Mouse (Mus musculus) frontal cortex, postnatal 14 days (tissue): ENCODE measurements around the gene Cpne5.

Experiments used
- DNase-seq, 2 experiments: peaks; one replicate each; pipeline ENCODE4 v3.0.0; 2022; ENCODE audit warnings: low spot score in 2 of 2

Cpne5 gene

GRCm38 (mm10) chr17:29168996-29169601 is 68.9 kb downstream of the Cpne5 start:
- DNase-seq: no peak

DNA sequence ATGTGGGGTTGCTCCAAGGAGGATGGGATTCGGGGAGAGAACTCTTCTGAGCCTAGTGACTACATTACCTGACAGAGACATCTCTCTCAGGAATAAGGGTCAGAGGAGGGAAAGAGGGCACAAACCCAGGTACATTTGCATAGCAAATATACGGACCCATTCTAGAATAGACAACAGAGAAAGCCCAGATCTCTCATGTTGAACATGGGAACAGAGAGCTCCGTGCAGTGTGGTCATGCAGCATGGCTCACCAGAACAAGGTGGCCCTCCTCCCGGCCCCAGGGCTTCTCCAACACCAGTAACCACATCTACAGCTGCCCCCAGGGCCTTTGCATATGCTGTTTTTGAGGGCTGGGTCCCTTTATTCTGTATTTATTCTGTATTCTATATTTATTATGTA is 69.5 kb downstream of the Cpne5 start:
- DNase-seq: no peak

GRCm38 (mm10) chr17:29167371-29167770 is 70.6 kb downstream of the Cpne5 start:
- no peak for DNase-seq

- DNase-seq: no peak
Measured at GRCm38 (mm10) chr17:29165967-29166578, 71.9 kb downstream of the Cpne5 start.

GRCm38 (mm10) chr17:29165452-29165851 is 72.5 kb downstream of the Cpne5 start:
- DNase-seq: no peak

- DNase-seq: no peak
Measured at GRCm38 (mm10) chr17:29164469-29165111, 73.4 kb downstream of the Cpne5 start.

- no peak for DNase-seq
Measured at GRCm38 (mm10) chr17:29162334-29162733, 75.6 kb downstream of the Cpne5 start.

GRCm38 (mm10) chr17:29159743-29160455 is 78.1 kb downstream of the Cpne5 start:
- no peak for DNase-seq

- no peak for DNase-seq
Measured at GRCm38 (mm10) chr17:29159320-29159719, 78.6 kb downstream of the Cpne5 start.

GRCm38 (mm10) chr17:29158899-29159298 is 79.1 kb downstream of the Cpne5 start:
- no peak for DNase-seq

DNA sequence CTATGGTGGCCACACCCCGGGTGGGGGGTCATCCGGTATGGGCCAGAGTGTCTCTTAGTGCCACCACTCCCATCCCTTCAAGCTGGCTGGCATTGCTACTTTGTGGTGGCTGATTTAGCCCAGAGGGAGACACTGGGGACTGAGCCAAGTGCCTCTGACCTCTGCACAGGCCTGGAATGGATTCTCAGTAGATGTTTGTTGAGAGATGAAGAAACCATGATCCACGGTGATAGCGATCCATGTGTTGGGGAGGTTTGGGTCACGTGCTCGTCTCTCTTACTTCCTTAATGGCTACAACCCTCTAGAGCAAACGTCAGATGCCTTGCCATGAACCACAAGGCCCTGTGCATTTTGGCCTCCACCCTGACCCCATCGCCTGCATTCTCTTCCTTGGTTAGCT is 81.1 kb downstream of the Cpne5 start:
- no peak for DNase-seq

GRCm38 (mm10) chr17:29156396-29156795 is 81.6 kb downstream of the Cpne5 start:
- DNase-seq: no peak

GRCm38 (mm10) chr17:29155355-29156135 is 82.4 kb downstream of the Cpne5 start:
- DNase-seq: no peak

DNA sequence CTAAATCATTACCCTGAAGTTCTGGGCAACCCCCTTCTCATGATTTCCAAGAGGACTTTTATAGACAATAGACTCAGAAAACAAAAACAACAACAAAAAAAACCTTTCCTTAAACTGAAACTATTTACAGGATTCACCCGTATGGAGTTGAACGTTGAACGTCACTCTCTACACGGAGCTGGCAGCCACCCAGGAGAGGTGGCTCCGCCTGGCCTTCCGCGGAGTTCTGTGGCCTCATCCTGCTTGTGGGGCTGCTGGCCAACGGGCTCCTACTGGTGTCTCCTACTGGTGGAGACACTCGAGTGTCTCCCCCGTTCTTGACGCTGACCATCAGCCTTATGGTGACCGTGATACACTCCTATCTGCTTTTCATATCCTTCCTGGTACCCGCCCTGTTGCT is 83.7 kb downstream of the Cpne5 start:
- DNase-seq: no peak

DNA sequence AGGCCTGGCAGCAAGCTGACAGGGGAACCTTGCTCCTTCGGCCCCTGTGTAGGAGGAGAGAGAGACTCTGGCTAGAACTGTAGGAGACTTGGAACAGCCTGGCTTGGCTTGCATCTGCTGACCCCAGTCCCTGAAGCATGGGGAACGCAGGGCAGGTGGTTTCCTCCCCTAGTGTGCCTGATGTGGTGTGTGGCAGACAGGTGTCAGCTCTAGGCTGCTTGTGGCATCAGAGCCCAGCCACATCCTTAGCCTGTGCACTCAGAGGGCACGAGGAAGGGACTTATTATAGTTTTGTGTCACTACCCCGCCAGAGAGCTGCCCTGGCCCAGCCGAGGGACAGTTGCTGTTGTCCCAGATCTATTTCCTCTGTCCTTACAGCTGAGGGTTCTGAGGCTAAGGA is 85.4 kb downstream of the Cpne5 start:
- DNase-seq: no peak

GRCm38 (mm10) chr17:29149766-29150165 is 88.2 kb downstream of the Cpne5 start:
- DNase-seq: no peak

GRCm38 (mm10) chr17:29147773-29148172 is 90.2 kb downstream of the Cpne5 start:
- no peak for DNase-seq

DNA sequence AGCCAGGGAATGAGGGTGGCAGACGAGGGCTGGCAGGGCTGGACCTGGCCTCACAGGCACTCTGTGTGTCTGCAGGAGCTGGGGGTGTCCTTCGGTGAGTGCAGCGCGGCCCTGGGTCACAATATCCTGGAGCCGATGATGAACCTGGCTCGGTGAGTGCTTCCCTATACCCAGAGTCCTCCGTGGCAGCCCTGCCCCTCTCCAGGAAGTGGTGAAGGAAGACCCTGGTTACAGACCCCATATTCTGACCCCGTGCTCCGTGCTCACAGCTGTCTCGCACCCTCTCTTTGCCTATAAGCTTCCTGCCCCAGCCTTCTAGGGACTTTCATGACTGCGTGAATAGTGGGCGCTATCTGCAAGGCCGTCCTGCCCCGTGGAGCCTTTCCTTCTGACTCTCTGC is 90.7 kb downstream of the Cpne5 start:
- DNase-seq: no peak

DNA sequence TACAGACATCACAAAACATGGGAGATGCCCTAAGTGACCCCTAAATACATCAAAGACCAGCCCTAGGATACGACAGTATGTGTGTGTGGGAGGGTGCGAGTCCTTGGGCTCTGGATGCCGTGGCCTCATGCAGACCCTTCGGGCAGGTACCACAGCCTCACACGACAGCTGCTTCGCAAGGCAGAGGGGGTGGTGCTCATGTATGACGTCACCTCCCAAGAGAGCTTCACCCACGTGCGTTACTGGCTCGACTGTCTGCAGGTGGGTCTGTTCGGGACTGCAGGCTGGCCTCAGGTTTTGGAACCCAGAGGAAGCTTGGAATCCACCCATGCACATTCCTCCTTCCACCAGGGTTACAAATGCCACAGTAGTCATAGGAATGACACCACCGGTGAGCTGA is 92.9 kb downstream of the Cpne5 start:
- no peak for DNase-seq

DNA sequence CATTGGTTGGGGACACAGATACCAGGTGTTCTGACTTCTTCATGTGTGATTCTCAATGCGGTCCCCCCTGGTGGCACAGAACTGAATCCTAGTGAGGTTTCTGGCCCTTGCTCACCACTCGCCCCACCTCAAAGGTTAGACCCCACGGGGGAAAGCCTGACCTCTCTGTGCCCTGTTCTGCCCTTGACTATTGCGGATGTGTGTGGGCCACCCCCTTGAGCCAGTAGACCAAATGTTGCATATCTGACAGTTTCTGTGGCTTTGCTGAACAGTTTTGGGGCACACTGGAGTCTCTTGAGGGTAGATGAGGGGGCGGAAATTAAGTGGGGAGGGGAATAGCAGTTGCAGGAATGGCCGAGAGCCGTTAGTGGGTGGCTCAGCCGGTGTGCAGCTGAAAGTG is 94.7 kb downstream of the Cpne5 start:
- no peak for DNase-seq

DNA sequence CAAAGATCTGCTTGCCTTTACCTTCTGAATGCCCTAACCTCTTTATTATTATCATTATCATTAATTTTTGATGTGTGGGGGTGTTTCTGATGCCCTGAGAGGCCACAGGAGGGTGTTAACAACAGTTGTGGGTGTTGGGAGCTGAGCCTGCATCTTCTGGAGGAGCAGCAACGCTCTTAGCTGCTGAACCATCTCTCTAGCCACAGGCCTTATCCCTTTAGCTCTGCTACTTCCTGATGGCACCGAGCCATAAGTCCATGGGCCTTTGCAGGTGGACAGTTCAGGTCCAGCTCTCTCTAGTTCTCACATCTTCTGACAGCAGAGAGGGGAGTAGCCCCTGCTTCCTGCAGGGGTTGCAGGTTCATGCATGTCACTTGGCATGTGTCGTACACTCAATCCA is 96.4 kb downstream of the Cpne5 start:
- no peak for DNase-seq

- DNase-seq: no peak
Measured at GRCm38 (mm10) chr17:29137906-29138305, 100.1 kb downstream of the Cpne5 start.
